11 mouse cellular contexts compared by ENCODE assay signal in the genomic region with DNA sequence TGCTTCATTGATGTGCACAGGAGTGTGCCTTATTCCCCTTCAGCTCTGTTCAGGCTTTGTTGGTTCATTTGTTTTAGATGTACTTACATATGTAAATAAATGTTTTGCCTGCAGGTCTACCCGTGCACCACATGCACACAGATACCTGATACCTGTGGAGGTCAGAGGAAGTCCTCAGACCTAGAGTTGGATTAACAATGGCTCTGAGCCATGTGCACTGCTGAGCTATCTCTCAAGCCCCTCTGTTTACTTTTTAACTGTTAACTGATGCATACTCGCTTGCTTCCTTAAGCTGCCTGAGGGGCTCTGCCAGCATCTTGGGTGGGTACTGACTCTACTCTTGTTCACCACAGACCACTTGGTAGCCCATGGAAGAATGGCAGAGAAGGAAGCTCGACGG.
"Had no signal": no experiment of that assay in that cellular context is flagged by ENCODE, and none has a peak within 500 bp of the region (broad histone marks: within the 10 kb centered on the region; RNA-seq: fewer than 3 reads in every experiment).

No protein-coding gene starts in this region.

- H3K4me2 ChIP-seq: limb, embryonic 13.5 days; liver, embryonic 11.5 days; liver, embryonic 15.5 days; lung, embryonic 15.5 days; midbrain, embryonic 13.5 days had no signal

- H3K36me3 ChIP-seq: lung, embryonic 15.5 days had no signal

- DNase-seq: kidney, adult 11 months; kidney, adult 9 months; lung, postnatal 36 days; right cerebral cortex, adult 18-20 months; right cerebral cortex, postnatal 25 days had no signal

- H3K27ac ChIP-seq: kidney, postnatal 0 days; limb, embryonic 13.5 days; liver, embryonic 15.5 days; lung, embryonic 15.5 days; midbrain, embryonic 13.5 days had no signal

- H3K9me3 ChIP-seq: limb, embryonic 13.5 days; liver, embryonic 15.5 days; lung, embryonic 15.5 days; midbrain, embryonic 13.5 days had no signal

- H3K27me3 ChIP-seq: limb, embryonic 13.5 days; liver, embryonic 15.5 days; lung, embryonic 15.5 days; midbrain, embryonic 13.5 days had no signal

- H3K9ac ChIP-seq: limb, embryonic 13.5 days; liver, embryonic 15.5 days; lung, embryonic 15.5 days; midbrain, embryonic 13.5 days had no signal

- ATAC-seq: midbrain, embryonic 13.5 days had no signal

- H3K4me3 ChIP-seq: limb, embryonic 13.5 days; liver, embryonic 15.5 days; lung, embryonic 15.5 days; midbrain, embryonic 13.5 days had no signal
